Mouse (Mus musculus) erythroblast, embryonic 14.5 days (primary cell): ENCODE measurements around the gene Uhrf2.

Source experiments
- GATA1 ChIP-seq: IDR thresholded peaks from 2 replicates; pipeline ENCODE4 v1.6.1; 2012; ENCODE audit warnings: low read length, inconsistent platforms, mixed read lengths
- TAL1 ChIP-seq: IDR thresholded peaks from 3 replicates; pipeline ENCODE4 v1.6.1; 2012; ENCODE audit warnings: low read length, inconsistent platforms, mixed read lengths

GRCm38 (mm10) chr19:30100571-30100970 lies 70.3 kb downstream of the Uhrf2 start:
- TF ChIP-seq TAL1 (no peak), GATA1 (no peak)
